Comparison of ENCODE assay signal across 8 mouse cellular contexts in the genomic region with DNA sequence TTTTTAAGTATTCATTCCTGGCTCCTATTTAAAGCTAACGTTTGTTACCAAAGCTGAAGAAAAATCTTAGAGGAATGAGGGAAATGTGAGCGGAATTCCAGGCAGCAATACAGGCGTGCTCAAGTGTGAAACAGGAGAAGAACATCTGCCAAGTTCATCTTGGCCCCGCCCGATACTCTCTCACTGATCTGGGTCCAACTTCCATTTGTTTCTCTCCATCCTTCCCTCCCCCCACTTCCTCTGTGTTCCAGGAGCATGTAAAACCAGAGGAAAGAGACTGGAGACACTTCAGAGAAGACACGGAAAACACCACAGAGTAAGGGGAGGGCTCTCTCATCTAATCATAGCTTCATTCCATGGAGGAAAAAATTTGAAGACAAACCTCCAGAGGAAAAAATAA.
DNase-seq lines count a peak whose midpoint lies in the region; ATAC-seq lines count a peak whose summit lies in the region.

No protein-coding gene starts in this region.

- ATAC-seq in activated CD4-positive, CD25-positive, alpha-beta regulatory T cell, adult 4 months: no peak

- DNase-seq in adrenal gland, adult 2 months: peak; percentile 17
- DNase-seq in adrenal gland, postnatal 14 days: no peak
- peak; percentile 2 to 7 for DNase-seq in right cerebral cortex, postnatal 36 days (ENCODE audit: low spot score in 2 of 2)
- no peak for DNase-seq in right cerebral cortex, postnatal 25 days
- DNase-seq in kidney, postnatal 10 days: peak; percentile 68
- peak; percentile 32 for DNase-seq in yolk sac, embryonic 10.5 days (ENCODE audit: low spot score)
- no peak for DNase-seq in layer of hippocampus, adult 11-12 months (ENCODE audit: low spot score)

Comparison
In these comparisons a context has a peak if more than half of its experiments do, and no peak if none do; other contexts are left out.
1. DNase-seq: peak in adrenal gland, adult 2 months (single experiment), right cerebral cortex, postnatal 36 days (2 of 2), kidney, postnatal 10 days (single experiment) and yolk sac, embryonic 10.5 days (single experiment); none in adrenal gland, postnatal 14 days (single experiment), right cerebral cortex, postnatal 25 days (single experiment) and layer of hippocampus, adult 11-12 months (single experiment).